Mouse (Mus musculus) liver, embryonic 11.5 days (tissue): ENCODE measurements around the gene Atp2a1. TPM values are rescaled to one million over a fixed set of nuclear protein-coding genes. Genes with fewer than 3 reads are reported as not detected.

ENCODE experiments used
- ATAC-seq: fragments of 200-750 bp; cut with Nextera tagmentation; replicated peaks from 2 replicates; pipeline ENCODE4 v1.8.0; 2017; ENCODE audit warnings: moderate number of reproducible peaks, mild to moderate bottlenecking, moderate TSS enrichment, moderate library complexity; ENCODE audit not compliant: low FRiP score
- DNase-seq: peaks from one replicate; pipeline ENCODE4 v3.0.0-alpha.2; 2017; ENCODE audit warnings: low spot score
- H3K27ac ChIP-seq: fragments of 300-500 bp; sonication (generic); 2 replicates; pipeline ENCODE4 v1.5.1; 2014; ENCODE audit warnings: mild to moderate bottlenecking, low read depth, low read length, control low read depth
- H3K27me3 ChIP-seq: fragments of 300-500 bp; sonication (generic); replicated peaks from 2 replicates; pipeline ENCODE4 v1.6.1; 2014; ENCODE audit warnings: low read length, mixed read lengths; ENCODE audit not compliant: control insufficient read depth, insufficient read depth
- H3K36me3 ChIP-seq: fragments of 300-500 bp; sonication (generic); 2 replicates; pipeline ENCODE4 v1.6.1; 2014; ENCODE audit warnings: mild to moderate bottlenecking, low read length, moderate library complexity, mixed read lengths; ENCODE audit not compliant: control insufficient read depth, insufficient read depth
- H3K4me1 ChIP-seq: fragments of 300-500 bp; sonication (generic); replicated peaks from 2 replicates; pipeline ENCODE4 v1.6.1; 2014; ENCODE audit warnings: low read length, mixed read lengths; ENCODE audit not compliant: control insufficient read depth, insufficient read depth
- H3K4me2 ChIP-seq: fragments of 300-500 bp; sonication (generic); 2 replicates; pipeline ENCODE4 v1.6.1; 2014; ENCODE audit warnings: mild to moderate bottlenecking, control low read depth, moderate library complexity
- H3K4me3 ChIP-seq: fragments of 300-500 bp; sonication (generic); 2 replicates; pipeline ENCODE4 v1.5.1; 2014; ENCODE audit warnings: low read depth, low read length, control low read depth
- H3K9ac ChIP-seq: fragments of 300-500 bp; sonication (generic); 2 replicates; pipeline ENCODE4 v1.6.1; 2014; ENCODE audit warnings: low read depth, low read length, control low read depth
- H3K9me3 ChIP-seq: fragments of 300-500 bp; sonication (generic); 2 replicates; pipeline ENCODE4 v1.6.1; 2016; ENCODE audit warnings: low read length, inconsistent platforms, mixed read lengths; ENCODE audit not compliant: control insufficient read depth
- WGBS: fragments of 180-500 bp; shearing (Covaris S2); extraction: QIAGEN DNeasy Blood & Tissue Kit; methylation state at CpG from one replicate; pipeline ENCODE4 v1.1.7; 2014; 5-methylcytosine and 5-hydroxymethylcytosine counted together
- polyA plus RNA-seq: library from polyadenylated mRNA; unstranded; fragments of >200 nt; fragmentation: Nextera tagmentation; extraction: Ambion mirVana; gene quantifications from 2 replicates; pipeline ENCODE4 v1.2.1, GENCODE M21; 2014

Atp2a1 gene
- polyA plus RNA-seq, 1 experiment from 2014 or later = 1.3 TPM

- Histone ChIP-seq H3K4me1 (no peaks in the 10 kb centered on the region; the same call in 1 of the 2 replicates), H3K27ac (0 out of 2 replicates have a peak overlapping the region, but pooled peaks have one; percentile 32), H3K9me3 (no peaks in the 10 kb centered on the region), H3K36me3 (no peaks in the 10 kb centered on the region), H3K4me3 (peak overlapping the region; percentile 21), H3K4me2 (peak overlapping the region; percentile 73), H3K27me3 (no peaks in the 10 kb centered on the region), H3K9ac (0 out of 2 replicates have a peak overlapping the region, but pooled peaks have one; percentile 4)
- peak; percentile 83 for DNase-seq
- 0% methylated on average over 23 of the region's 23 CpGs for WGBS
- peak; percentile 81 for ATAC-seq
Measured at GRCm38 (mm10) chr7:126482392-126482871, 19.5 kb upstream of the Atp2a1 start.

DNA sequence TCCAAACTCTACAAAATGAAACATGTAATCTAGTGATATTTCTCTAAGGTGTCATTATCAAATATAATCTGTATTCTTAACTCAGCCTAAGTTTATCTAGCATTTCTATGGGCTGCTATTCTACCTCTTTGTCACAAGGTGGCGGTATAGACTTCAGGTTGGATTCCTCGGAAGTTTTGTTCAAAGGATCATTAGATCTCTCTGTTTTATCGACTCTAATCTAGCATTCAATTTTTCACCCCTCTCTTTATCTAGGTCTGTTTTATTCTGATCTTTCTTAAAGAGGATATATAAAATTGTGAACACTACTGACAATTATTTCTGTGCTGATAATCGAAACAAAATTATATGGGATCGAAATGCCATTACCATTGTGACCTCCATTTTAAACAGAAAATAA lies 18.8 kb upstream of the Atp2a1 start:
- DNase-seq (no peak), ATAC-seq (no peak)
- Histone ChIP-seq H3K9me3 (no peaks in the 10 kb centered on the region), H3K36me3 (no peaks in the 10 kb centered on the region), H3K4me2 (0 out of 2 replicates have a peak overlapping the region, but pooled peaks have one; percentile 13), H3K27me3 (no peaks in the 10 kb centered on the region), H3K4me1 (no peaks in the 10 kb centered on the region; the same call in 1 of the 2 replicates), H3K27ac (no peak overlapping the region), H3K4me3 (no peak overlapping the region), H3K9ac (no peak overlapping the region)
- WGBS = 18% methylated on average over 5 of the region's 5 CpGs

DNA sequence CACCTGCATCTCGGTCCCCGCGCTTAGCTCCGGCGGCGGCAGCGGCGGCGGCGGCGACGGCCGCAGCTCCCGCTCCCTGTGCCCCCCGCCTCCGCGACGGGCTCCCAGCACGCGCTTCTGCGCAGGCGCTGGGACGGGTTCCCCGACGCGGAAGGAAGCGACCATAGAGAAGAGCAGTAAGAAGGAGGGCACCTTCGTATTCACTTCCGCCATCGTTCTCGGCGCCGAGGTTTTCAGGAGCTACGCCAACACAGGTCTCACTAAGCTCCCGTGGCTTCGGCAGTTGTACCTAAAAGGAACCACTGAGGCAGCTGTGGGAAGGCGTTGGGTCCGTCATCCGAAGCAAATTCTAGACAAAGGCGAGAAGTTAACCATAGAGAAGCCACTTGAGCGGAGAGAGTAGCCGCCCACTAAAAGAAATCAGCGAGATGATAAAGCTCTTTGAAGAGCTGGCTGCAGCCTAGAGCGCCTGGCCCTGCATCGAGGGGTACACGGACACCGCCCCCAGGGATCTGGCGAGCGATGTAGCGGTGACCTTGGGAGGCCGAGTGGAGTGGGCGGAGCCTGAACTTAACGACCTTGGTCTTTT lies 12.2 kb upstream of the Atp2a1 start, which contains the start of gene Sh2b1:
Sh2b1 (minus strand) TSS at position 432 of the 589 bp plus-strand sequence.
- Histone ChIP-seq H3K27me3 (no peaks in the 10 kb centered on the region), H3K4me1 (peaks cover 40% of the 10 kb centered on the region)
- under 1% methylated on average over 53 of the region's 53 CpGs for WGBS

GRCm38 (mm10) chr7:126474486-126474955 lies 11.6 kb upstream of the Atp2a1 start:
- Histone ChIP-seq H3K9me3 (no peaks in the 10 kb centered on the region), H3K4me2 (peak overlapping the region; percentile 96), H3K9ac (peak overlapping the region; percentile 96), H3K4me1 (peaks cover 40% of the 10 kb centered on the region), H3K27ac (peak overlapping the region; percentile 83), H3K4me3 (peak overlapping the region; percentile 97), H3K27me3 (no peaks in the 10 kb centered on the region), H3K36me3 (peaks cover 19% of the 10 kb centered on the region)
- peak; percentile 31 for ATAC-seq
- peak; percentile 60 for DNase-seq
- WGBS = 2% methylated on average over 27 of the region's 27 CpGs

More for the DNA sequence above, 12.2 kb upstream of the Atp2a1 start, which contains the start of gene Sh2b1:
- peak; percentile 90 for ATAC-seq
- peak within 1 kb of the TSS; percentile 96 for H3K4me2 ChIP-seq
- H3K9me3 ChIP-seq = no peaks in the 10 kb centered on the region
- peak within 1 kb of the TSS; percentile 83 for H3K27ac ChIP-seq
- H3K36me3 ChIP-seq = peaks cover 19% of the 10 kb centered on the region
- peak; percentile 86 for DNase-seq
- H3K9ac ChIP-seq = peak within 1 kb of the TSS; percentile 96
- peak within 1 kb of the TSS; percentile 97 for H3K4me3 ChIP-seq

- no peaks in the 10 kb centered on the region for H3K9me3 ChIP-seq
- peak overlapping the region; percentile 96 for H3K4me2 ChIP-seq
- WGBS = 84% methylated on average over 9 of the region's 9 CpGs
- no peak for DNase-seq
- peak overlapping the region; percentile 96 for H3K9ac ChIP-seq
- H3K4me1 ChIP-seq = peaks cover 40% of the 10 kb centered on the region
- H3K27ac ChIP-seq = no peak overlapping the region
- no peaks in the 10 kb centered on the region for H3K27me3 ChIP-seq
- peak overlapping the region; percentile 97 for H3K4me3 ChIP-seq
- no peak for ATAC-seq
- H3K36me3 ChIP-seq = peaks cover 25% of the 10 kb centered on the region
Measured at GRCm38 (mm10) chr7:126473470-126474086, 10.7 kb upstream of the Atp2a1 start.

DNA sequence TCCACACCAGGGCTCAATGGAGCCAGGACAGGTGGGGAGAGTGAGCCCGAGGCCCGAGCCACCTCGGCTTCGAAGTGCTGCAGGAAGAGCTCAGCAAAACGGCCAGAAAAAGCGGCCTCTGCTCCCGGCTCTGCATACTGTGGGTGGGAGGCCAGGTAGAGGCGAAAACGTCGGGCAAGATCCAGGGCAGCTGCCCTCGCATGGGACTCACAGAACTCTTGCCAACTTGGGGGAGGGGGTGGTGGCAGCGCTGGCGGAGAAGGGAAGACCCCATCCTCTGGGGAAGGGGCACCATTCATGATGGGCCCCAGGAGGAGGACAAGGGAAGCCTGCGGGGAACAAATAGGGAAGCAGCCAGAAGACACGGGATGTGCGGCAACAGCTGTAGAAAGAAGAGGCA lies 9.8 kb upstream of the Atp2a1 start:
- Histone ChIP-seq H3K9ac (peak overlapping the region; percentile 16; the same call in 1 of the 2 replicates), H3K27ac (no peak overlapping the region), H3K9me3 (no peaks in the 10 kb centered on the region), H3K27me3 (no peaks in the 10 kb centered on the region), H3K4me2 (peak overlapping the region; percentile 96), H3K4me3 (peak overlapping the region; percentile 8; the same call in 1 of the 2 replicates), H3K4me1 (peaks cover 40% of the 10 kb centered on the region), H3K36me3 (peaks cover 33% of the 10 kb centered on the region)
- 79% methylated on average over 16 of the region's 16 CpGs for WGBS
- ATAC-seq (no peak), DNase-seq (no peak)

GRCm38 (mm10) chr7:126472306-126472705 lies 9.4 kb upstream of the Atp2a1 start:
- DNase-seq (no peak), ATAC-seq (no peak)
- 65% methylated on average over 13 of the region's 13 CpGs for WGBS
- Histone ChIP-seq H3K4me2 (peak overlapping the region; percentile 96), H3K9ac (no peak overlapping the region), H3K27ac (no peak overlapping the region), H3K9me3 (no peaks in the 10 kb centered on the region), H3K4me1 (peaks cover 40% of the 10 kb centered on the region), H3K36me3 (peaks cover 37% of the 10 kb centered on the region), H3K4me3 (no peak overlapping the region), H3K27me3 (no peaks in the 10 kb centered on the region)

DNA sequence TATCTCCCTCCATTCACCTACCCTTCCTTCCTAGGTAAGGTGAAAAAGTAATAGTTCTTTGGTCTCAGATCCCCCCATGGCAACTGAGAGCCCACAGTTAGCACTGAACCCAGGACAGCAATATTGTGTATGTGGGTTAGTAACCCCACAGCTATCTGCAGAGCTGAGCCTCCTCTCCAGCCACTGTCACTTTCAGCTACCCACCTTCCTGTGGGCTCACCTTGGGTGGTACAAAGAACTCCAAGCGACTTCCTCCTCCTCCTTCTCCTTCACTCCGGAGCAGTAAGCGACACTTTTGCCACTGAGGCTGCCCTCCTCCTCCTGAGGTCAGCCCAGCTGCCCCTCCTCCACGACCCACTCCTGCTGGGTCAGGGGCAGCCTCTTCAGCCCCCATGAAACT lies 8.9 kb upstream of the Atp2a1 start:
- ATAC-seq = no peak
- H3K4me2 ChIP-seq = peak overlapping the region; percentile 7
- no peak overlapping the region for H3K4me3 ChIP-seq

More for the DNA sequence above, 8.9 kb upstream of the Atp2a1 start:
- no peak for DNase-seq
- Histone ChIP-seq H3K4me1 (peaks cover 40% of the 10 kb centered on the region), H3K9ac (no peak overlapping the region), H3K9me3 (no peaks in the 10 kb centered on the region), H3K27ac (no peak overlapping the region), H3K27me3 (no peaks in the 10 kb centered on the region), H3K36me3 (peaks cover 41% of the 10 kb centered on the region)
- 62% methylated on average over 4 of the region's 4 CpGs for WGBS
